Mouse (Mus musculus): ENCODE data around the gene Gpr19. TPM values are rescaled to one million over a fixed set of nuclear protein-coding genes. Genes with fewer than 3 reads are reported as not detected.

The Gpr19 gene
- total RNA-seq, 2 experiments from 2014 or later = 7.2 to 19.7 TPM

DNA sequence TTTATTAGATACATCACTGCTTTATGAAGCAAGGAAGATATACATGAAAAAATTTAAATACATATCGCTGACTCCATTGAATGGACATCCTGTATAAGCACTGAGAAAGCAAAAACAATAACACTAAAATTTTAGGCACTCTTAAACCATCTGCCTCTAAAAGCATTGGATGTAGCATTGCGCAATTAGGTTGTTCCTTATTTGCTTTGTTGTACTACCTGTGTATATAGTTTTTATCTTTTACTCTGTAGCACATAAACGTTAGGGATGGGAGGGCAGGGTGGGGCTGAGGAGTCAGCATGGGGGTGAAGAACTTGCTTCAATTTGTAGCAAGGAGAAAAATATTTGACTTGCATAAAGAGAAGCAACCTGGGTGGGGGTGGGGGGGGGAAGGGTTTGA lies 25.9 kb upstream of the Gpr19 start:
- ATAC-seq (replicated peaks; ENCODE audit: low FRiP score, poor library complexity, severe bottlenecking) = no peak

DNA sequence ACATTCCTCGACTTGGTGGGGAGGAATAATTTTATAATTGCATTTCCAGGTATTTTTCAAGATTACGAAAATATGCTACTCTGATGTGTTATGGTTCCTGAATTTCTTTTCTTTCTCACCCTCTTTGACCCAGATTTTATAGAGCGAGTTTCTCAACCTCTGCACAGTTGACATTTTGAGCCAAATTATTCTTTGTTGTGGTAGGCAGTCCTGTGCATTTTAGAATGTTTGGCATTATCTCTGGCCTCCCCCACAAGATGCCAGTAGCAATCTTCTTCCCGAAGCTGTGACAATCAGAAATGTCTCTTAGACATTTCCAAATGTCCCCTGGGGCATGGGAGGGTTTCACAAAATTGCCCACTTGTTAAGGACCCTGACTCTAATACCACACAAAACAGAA lies 25.3 kb upstream of the Gpr19 start:
- no peak for ATAC-seq (replicated peaks; ENCODE audit: low FRiP score, poor library complexity, severe bottlenecking)

DNA sequence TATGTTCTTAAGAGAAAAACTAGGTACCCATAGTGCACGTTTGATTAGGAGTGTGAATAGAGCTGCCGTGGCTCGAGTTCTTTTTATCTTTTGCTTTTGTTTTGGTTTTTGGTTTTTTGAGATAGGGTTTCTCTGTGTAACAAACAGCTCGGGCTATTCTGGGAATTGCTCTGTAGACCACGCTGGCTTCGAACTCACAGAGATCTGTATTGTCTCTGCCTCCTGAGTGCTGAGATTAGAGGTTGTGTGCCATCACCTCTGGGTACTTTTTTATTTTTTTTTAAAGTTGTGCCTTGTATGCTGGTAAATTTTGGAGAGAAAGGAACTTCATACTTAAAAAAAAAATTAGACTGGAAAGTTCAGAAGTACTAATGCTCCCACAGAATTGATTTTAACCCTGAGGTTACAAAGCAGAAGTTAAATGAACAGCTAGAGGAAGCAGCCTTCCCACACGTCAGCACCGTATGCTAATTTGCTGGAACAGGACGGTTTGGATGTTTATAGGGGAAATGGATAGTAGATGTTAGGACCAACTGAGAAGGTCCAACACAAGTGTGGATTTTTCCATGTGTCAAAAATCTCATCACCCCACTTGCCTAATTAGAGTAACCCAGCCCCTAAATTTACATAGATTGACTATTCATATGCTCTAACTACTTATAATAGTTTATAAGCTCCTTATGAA lies 24.3 kb upstream of the Gpr19 start:
- no peak for ATAC-seq (replicated peaks; ENCODE audit: low FRiP score, poor library complexity, severe bottlenecking)

DNA sequence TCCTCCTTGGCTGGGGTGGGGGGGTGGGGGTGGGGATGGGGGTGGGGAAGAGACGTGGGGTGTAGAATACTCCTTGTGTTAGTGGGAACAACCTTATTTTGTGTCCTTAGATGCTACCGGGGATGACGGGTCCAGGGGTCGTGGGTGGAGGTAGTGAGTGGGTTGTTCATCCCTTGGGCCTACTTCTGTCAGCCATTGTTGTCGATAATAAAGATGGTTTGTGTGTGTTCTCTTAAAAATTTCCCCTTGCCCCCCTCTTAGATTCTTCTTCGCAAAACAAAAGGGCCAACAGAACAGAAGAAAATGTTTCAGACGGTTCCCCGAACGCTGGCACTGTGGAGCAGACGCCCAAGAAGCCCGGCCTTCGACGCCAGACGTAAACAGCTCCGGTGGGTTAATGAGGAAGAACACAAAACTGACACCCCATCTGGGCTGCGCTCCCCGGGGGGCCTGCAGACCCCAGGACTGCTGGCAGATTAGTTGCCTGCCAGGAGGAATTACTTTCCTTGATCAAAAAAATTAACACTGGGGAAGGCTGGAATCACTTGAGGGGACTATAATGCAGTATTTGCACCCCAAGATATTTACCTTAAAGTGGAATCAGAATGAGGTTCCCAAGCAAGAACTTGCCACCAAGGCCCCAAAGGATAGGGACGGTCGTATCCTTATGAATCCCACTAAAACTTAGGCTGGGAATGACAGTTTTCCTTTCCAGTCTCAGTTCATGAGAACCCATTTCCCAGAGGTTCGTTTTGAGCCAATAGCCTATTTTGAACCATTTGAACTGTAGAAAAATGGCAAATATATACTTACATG lies 23.5 kb upstream of the Gpr19 start:
- ATAC-seq (replicated peaks; ENCODE audit: low FRiP score, poor library complexity, severe bottlenecking) = no peak

DNA sequence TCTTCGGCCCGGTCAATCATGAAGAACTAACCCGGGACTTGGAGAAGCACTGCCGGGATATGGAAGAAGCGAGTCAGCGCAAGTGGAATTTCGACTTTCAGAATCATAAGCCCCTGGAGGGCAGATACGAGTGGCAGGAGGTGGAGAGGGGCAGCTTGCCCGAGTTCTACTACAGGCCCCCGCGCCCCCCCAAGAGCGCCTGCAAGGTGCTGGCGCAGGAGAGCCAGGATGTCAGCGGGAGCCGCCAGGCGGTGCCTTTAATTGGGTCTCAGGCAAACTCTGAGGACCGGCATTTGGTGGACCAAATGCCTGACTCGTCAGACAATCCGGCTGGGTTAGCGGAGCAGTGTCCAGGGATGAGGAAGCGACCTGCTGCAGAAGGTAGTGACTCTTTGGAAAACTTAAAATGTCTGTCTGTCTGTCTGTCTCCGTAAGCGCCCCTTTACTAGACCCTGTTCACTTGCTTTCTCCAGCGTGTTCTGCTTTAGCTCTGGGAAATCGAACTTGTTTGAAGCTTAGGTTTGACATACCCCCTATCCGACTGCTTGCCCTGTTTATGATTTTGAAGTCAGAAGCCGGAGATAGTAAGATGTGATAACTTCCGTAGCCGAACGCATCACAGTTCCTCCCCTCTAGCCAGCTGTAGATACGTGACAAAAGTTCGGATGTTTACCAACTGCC lies 22.8 kb upstream of the Gpr19 start:
- peak; percentile 55 for ATAC-seq (replicated peaks; ENCODE audit: low FRiP score, poor library complexity, severe bottlenecking)

DNA sequence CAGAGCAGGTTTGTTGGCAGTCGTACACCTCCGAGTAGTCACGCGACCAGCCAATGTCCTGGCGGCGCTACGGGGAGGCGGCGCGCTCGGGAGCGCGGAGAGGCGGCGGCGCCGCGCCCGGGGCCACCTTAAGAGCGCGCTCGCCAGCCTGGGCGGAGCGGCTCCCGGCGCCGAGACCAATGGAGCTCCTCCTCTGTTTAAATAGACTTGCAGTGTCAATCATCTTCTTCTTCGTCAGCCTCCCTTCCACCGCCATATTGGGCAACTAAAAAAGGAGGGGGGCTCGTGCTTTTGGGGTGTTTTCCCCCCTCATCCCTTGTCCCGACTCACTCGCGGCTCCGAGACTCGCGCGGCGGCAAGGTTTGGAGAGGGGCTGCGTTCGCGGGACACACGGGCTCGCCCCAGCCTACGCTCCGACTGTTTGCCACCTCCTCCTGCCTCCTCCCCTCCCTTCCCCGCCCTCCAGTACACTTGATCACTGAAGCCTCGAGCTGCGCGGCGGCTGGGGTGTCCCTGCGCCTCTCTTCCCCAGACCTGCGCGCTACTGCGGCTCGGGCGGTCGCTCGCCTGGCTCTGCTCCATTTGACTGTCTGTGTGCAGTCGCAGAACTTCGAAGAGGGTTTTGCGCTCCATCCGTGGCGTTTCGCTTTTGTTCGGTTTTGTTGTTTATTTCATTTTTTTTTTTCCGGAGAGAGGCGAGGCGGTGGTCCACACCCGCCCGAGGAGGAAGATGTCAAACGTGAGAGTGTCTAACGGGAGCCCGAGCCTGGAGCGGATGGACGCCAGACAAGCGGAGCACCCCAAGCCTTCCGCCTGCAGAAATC lies 22.0 kb upstream of the Gpr19 start, which contains the start of gene Cdkn1b:
Cdkn1b (plus strand) TSS at position 212 of the 824 bp plus-strand sequence.
- ATAC-seq (replicated peaks; ENCODE audit: low FRiP score, poor library complexity, severe bottlenecking) = peak; percentile 87

DNA sequence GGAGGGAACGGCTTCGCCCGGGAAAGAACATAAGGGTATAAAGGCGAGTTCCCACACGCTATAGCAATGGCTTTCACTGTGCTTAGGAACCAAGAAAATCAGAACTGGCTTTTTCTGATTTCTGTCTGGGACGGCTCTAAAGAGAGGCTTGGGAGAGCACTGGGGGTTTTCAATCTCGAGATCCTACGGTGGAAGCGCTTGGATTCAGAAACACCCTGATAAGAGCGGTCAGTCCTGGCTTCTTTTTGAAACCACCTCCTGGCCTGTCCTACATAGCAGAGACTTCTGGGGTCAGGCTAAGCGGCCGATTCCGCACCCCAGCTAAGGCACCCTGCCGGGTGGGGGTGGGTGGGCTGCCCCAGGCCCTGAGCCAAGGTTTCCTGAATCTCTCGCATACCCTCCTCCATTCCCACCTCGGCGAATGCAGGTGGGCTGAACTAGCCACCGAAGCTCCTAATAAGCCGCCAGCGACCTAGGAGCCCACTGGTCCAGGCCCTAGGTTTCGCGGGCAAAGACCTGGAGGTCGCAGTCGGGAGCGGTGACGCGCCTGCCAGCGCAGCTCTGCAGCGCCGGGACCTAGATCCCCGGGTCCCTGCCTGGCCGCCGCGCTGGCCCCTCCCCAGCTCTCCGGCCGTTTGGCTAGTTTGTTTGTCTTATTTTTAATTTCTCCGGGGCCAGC lies 21.3 kb upstream of the Gpr19 start:
- ATAC-seq (replicated peaks; ENCODE audit: low FRiP score, poor library complexity, severe bottlenecking) = no peak

DNA sequence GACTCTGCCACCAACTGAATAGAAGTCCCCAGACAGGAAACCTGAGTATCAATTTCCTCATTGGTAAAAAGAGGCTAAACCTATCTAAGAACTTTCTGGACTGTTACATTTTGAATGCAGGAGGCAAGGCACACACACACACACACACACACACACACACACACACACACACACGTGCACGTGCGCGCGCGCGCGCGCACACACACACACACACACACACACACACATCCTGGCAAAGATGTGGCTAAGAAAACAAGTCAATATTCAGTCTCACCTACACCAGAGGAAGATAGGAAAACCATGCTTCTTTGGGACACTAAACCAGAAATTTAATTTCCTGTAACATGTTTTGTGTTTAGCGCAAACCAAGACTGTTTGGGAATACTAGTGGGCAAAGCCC lies 20.4 kb upstream of the Gpr19 start:
- no peak for ATAC-seq (replicated peaks; ENCODE audit: low FRiP score, poor library complexity, severe bottlenecking)

DNA sequence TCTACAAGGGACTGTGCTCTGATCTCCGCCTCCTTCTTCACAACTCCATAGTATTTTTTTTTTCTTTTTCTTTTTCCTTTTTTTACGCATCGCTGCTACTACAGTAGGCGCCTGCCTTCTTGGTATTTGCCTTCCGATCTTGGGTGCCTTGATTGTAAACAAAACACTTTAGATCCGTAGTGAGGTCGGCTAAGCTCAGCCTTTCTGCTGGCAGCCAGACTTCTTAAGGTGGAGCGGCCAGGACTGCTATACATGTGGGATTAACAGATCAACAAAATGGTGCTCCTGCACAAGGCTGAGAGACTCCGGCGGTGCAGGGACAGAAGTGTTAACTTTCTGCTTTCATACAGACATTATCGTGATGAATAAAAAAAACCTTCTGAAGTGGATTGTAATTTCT lies 18.7 kb upstream of the Gpr19 start:
- no peak for ATAC-seq (replicated peaks; ENCODE audit: low FRiP score, poor library complexity, severe bottlenecking)

DNA sequence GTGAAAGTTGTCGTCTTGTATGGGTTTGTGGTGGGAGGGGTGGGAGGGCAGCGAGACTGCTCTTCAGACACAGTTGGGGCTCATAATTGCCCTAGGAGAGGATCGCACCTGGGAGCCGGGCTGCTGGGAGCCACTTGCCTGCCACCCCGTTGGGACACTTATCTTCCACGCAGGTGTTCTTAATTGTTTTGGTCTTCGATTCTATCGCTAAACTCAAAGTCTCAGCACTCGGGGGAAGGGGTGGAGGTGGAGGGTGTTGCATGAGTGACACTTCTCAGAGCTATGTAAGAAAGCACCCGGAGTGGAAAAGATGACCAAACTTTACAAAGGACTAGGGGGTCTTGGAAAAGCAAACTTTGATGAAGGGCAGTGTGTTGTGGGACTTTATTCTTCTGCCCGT lies 18.3 kb upstream of the Gpr19 start:
- ATAC-seq (replicated peaks; ENCODE audit: low FRiP score, poor library complexity, severe bottlenecking) = no peak

DNA sequence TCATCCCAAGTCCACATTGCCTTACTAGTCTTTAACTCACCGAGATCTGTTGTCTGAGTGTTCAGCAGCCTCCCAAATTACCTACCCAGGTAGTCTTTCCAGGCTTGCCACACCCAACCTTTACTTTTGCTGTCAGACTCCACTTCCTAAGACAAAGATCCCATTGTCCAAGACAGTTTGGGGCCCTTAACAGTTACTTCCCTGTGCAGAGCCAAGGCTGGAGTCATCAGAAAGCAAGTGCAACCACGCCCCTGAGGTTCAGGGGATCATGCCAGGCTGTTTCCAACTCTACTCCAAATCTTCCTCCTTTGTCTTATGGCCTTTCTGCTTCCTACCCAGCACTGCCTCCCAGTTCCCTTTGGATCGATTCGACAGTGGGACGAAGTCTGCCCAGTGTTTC lies 16.1 kb upstream of the Gpr19 start:
- no peak for ATAC-seq (replicated peaks; ENCODE audit: low FRiP score, poor library complexity, severe bottlenecking)

DNA sequence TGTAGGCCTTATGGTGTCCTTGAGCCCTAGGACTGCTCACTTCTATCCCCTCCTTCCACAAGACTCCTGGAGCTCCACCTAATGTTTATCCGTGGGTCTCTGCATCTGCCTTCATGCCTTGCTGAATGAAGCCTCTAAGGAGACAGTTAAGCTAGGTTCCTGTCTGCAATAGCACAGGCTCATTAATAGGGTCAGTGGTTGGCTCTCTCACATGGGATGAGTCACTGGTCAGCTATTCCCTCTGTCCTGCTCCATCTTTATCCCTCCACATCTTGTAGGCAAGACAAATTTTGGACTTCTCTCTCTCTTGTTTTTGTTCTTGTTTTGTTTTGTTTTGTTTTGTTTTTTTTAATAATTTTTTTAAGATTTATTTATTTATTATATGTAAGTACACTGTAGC lies 7.4 kb upstream of the Gpr19 start:
- ATAC-seq (replicated peaks; ENCODE audit: low FRiP score, poor library complexity, severe bottlenecking) = no peak

DNA sequence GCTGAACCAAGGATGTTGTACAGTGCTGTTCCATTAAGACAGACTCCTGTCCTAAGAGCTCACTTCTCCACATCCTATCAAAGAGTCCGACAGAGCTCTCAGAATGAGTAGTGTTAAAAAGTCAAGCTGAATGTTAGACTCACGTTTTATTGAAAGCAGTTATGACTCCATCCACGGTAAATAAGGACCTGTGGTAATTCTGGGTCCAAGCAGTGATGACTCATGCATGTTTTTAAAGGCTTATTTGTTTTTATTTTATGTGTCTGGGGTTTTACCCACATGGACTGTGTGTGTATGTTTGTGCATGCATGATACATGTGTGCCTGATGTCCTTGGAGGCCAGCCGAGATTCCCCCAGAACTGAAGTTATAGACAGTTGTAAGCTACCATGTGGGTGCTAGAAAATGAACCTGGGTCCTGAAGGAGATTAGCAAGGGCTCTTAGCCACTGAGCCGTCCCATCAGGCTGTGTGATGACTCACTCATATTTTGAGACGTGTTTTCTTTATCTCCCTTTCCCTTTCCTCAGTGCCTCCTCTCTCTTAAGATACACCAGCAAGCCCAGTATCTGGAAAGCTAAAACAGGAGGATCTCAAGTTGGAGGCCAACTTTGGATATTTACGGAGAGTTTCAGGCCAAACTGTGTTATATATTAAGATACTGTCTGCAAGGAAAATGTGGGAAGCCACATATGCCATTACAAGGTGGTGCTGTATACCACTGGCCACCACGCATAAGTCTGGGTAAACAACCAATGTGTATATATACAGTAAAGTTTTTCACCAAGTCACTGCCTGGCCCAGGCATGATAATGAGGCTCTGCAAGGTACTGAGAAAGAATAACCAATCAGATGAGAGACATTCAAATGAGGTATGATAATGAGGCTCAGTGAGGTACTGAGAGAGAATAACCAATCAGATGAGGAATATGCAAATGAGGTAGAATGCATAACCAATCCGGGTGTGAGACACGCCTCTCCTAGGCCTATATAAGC lies 5.8 kb upstream of the Gpr19 start:
- peak; percentile 67 for ATAC-seq (replicated peaks; ENCODE audit: low FRiP score, poor library complexity, severe bottlenecking)

DNA sequence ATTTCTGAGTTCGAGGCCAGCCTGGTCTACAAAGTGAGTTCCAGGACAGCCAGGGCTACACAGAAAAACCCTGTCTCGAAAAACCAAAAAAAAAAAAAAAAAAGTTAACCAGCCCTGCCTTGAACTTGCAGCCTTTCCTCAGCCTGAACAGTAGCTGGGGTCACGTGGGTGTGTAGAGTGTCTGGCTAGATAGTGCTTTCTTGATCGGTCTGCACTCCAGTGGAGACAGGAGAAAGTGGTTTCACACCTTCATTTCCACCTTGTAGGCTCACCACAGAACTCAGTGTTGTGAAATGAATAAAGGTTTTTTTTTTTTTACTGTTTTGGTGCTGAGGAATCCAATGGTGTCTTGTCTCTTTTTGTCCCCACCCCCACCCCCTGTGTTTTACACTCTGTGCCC lies 5.0 kb upstream of the Gpr19 start:
- ATAC-seq (replicated peaks; ENCODE audit: low FRiP score, poor library complexity, severe bottlenecking) = no peak

DNA sequence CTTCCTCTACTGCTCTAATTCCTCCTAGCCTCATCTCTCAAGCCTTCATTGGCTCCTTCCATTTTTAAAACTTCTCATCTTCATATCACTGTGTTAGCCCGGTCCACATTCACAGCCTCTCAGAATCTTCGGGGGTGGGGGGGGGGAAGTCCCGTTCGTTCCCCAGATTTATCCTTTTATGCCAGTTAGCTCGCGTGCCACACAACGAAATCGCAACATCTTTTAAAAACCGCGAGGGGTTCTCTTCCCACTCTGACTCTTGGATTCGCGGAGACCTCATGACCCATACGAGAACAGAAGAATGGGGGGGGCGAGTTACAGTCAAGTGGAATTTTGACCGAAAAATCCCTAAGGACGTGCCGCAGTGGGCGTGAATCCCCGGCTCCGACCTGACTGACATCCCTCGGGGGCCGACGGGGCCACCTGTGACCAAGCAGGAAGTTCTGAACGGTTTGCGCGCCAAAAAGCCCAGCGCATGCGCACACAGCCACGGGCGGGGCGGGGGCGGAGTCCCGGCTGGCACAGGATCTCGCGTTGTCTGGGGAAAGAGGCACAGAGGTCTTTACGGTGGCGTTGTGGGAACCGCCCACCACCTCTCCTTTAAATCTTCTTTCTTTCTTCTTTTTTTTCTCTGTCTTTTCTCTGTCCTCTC lies 809 bp downstream of the Gpr19 start:
- ATAC-seq (replicated peaks; ENCODE audit: low FRiP score, poor library complexity, severe bottlenecking) = peak; percentile 89

DNA sequence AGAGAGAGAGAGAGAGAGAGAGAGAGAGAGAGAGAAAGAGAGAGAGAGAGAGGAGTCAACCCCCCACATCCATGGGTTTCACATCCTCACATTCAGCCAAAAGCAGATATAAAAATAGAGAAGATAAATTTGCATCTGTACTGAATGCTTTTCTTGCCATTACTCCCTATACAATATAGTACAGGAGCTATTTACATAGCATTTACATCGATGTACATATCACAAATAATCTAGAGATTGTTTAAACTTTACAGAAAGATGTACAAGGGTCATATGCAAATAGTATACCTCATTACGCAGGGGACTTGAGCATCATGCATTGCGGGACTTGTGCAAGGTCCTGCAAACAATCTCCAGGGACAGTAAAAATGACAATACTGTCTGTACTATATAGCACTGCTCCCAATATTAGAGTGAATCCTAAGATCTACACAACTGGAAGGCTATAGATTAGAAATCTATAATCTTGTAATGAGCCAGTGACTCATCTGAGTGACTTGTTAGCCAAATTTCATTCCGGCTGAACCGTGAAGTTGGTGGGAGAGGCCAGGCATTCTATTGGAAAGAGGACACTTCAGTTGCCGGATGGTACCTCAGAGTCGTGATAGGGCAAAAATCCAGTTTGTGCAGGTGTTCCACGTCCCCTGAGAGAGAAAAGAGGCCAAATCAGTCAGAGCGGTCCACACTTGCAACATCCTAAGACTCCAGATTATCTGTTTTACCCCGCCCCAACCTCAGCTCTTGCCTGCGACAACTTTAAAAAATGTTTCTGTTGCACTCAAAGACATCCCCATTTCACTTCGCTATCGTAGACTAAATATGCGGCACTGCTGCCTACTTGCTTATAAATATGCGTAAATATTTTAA lies 1.6 kb downstream of the Gpr19 start:
- peak; percentile 47 for ATAC-seq (replicated peaks; ENCODE audit: low FRiP score, poor library complexity, severe bottlenecking)

DNA sequence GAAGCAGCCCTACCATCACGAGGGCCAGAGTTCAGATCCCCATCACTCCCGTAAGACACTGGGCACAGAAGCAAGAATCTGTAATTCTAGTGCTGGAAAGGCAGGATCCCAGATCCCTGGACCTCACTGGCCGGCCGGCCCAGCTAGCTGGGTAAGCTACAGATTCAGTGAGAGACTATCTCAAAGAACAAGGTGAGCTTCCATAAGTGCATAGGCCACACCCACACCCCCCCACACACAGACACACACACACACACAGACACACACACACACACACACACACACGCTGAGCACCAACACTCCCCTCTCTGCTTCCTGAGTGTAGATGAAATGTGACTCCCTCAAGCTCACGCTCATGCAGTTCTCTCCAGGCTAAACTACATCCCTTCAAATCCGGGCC lies 7.9 kb downstream of the Gpr19 start:
- ATAC-seq (replicated peaks; ENCODE audit: low FRiP score, poor library complexity, severe bottlenecking) = no peak

All from erythroid progenitor cell, adult 5-6 weeks (primary cell).